Mouse (Mus musculus) kidney, postnatal 0 days (tissue): ENCODE measurements around the gene 6030408B16Rik. TPM values are rescaled to one million over a fixed set of nuclear protein-coding genes. Genes with fewer than 3 reads are reported as not detected.
A peak's percentile ranks its signal among the peaks of the same experiment; 100 is the strongest.

Experiments
- ATAC-seq: fragments of 200-750 bp; cut with Nextera tagmentation; replicated peaks from 2 replicates; pipeline ENCODE4 v1.8.0; 2017; ENCODE audit warnings: low read depth, moderate number of reproducible peaks, moderate TSS enrichment, moderate library complexity; ENCODE audit not compliant: low FRiP score
- DNase-seq: peaks from one replicate; pipeline ENCODE4 v3.0.0-alpha.2; 2016; ENCODE audit warnings: low spot score
- H3K27ac ChIP-seq: fragments of 300-500 bp; sonication (generic); 2 replicates; pipeline ENCODE4 v1.5.1; 2014; ENCODE audit warnings: mild to moderate bottlenecking
- H3K27me3 ChIP-seq: fragments of 300-500 bp; sonication (generic); 2 replicates; pipeline ENCODE4 v1.6.1; 2014; ENCODE audit warnings: low read length, mixed read lengths; ENCODE audit not compliant: insufficient read depth
- H3K36me3 ChIP-seq: fragments of 300-500 bp; sonication (generic); 2 replicates; pipeline ENCODE4 v1.6.1; 2014; ENCODE audit warnings: low read length, mixed read lengths; ENCODE audit not compliant: insufficient read depth
- H3K4me1 ChIP-seq: fragments of 300-500 bp; sonication (generic); replicated peaks from 2 replicates; pipeline ENCODE4 v1.6.1; 2014; ENCODE audit warnings: antibody characterized with exemption, low read length, mixed read lengths; ENCODE audit not compliant: insufficient read depth
- H3K4me2 ChIP-seq: fragments of 300-500 bp; sonication (generic); 2 replicates; pipeline ENCODE4 v1.6.1; 2014; ENCODE audit warnings: mild to moderate bottlenecking, low read length, moderate library complexity, mixed read lengths
- H3K4me3 ChIP-seq: fragments of 300-500 bp; sonication (generic); replicated peaks from 2 replicates; pipeline ENCODE4 v1.5.1; 2014; ENCODE audit warnings: low read depth, low read length
- H3K9ac ChIP-seq: fragments of 300-500 bp; sonication (generic); 2 replicates; pipeline ENCODE4 v1.6.1; 2014; ENCODE audit warnings: low read depth, low read length
- H3K9me3 ChIP-seq: fragments of 300-500 bp; sonication (generic); replicated peaks from 2 replicates; pipeline ENCODE4 v1.6.1; 2016; ENCODE audit warnings: low read length, inconsistent platforms, mixed read lengths
- CTCF ChIP-seq: IDR thresholded peaks from 2 replicates; pipeline ENCODE4 v1.5.1; 2016; ENCODE audit warnings: antibody characterized with exemption, low read depth, mild to moderate bottlenecking, moderate library complexity
- WGBS: fragments of 180-500 bp; shearing (Covaris S2); extraction: QIAGEN DNeasy Blood & Tissue Kit; methylation state at CpG from one replicate; pipeline ENCODE4 v1.1.7; 2014; 5-methylcytosine and 5-hydroxymethylcytosine counted together
- polyA plus RNA-seq: library from polyadenylated mRNA; unstranded; fragments of >200 nt; fragmentation: Nextera tagmentation; extraction: Ambion mirVana; gene quantifications from 2 replicates; pipeline ENCODE4 v1.2.1, GENCODE M21; 2015

Gene 6030408B16Rik
- polyA plus RNA-seq, 1 experiment from 2014 or later = 24.5 TPM

DNA sequence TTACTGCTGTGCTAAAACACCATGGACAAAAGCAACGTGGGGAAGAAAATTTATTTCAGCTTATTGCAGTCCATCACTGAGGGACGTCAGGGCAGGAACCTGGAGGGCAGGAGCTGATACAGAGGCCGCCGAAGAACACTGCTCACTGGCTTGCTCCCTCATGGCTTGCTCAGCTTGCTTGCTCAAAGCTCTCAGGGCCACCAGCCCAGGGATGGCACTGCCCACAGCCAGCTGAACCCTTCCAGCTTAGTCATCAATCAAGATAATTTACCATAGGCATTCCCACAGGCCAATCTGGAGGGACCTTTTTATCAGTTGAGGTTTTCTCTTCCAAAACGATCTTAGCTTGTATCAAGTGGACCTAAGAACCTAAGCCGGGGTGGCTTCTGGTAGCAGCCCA lies 19.0 kb downstream of the 6030408B16Rik start:
- no peaks in the 10 kb centered on the region for H3K4me1 ChIP-seq
- DNase-seq = no peak
- H3K4me2 ChIP-seq = no peak overlapping the region
- no peaks in the 10 kb centered on the region for H3K9me3 ChIP-seq
- no peak for ATAC-seq
- no peaks in the 10 kb centered on the region for H3K36me3 ChIP-seq
- no peaks in the 10 kb centered on the region for H3K27me3 ChIP-seq
- WGBS = 65% methylated on average over 6 of the region's 6 CpGs
- H3K4me3 ChIP-seq = no peak overlapping the region
- no peak overlapping the region for H3K27ac ChIP-seq
- TF ChIP-seq CTCF = no peak
- H3K9ac ChIP-seq = no peak overlapping the region

DNA sequence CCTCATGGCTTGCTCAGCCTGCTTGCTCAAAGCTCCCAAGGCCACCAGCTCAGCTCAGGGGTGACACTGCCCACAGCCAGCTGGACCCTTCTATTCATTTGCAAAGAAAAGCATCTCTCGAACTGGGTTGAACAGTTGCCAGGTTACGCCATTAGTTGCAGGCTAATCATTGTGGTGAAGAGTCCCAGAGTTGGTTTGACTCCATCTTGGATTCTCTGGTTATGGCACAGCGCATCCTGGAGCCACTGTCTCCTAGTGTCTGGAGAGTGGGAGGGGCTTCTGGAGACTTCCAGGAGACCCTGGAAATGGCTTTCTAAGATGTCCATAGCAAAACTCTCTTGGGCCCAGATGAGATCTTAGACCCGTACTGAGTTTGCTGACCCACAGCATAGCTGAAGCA lies 22.4 kb downstream of the 6030408B16Rik start:
- 86% methylated on average over 4 of the region's 4 CpGs for WGBS
- Histone ChIP-seq H3K27ac (no peak overlapping the region), H3K4me3 (no peak overlapping the region), H3K27me3 (no peaks in the 10 kb centered on the region), H3K4me1 (no peaks in the 10 kb centered on the region), H3K9me3 (no peaks in the 10 kb centered on the region), H3K4me2 (no peak overlapping the region), H3K36me3 (no peaks in the 10 kb centered on the region), H3K9ac (no peak overlapping the region)
- no peak for TF ChIP-seq CTCF
- no peak for ATAC-seq
- DNase-seq = no peak

DNA sequence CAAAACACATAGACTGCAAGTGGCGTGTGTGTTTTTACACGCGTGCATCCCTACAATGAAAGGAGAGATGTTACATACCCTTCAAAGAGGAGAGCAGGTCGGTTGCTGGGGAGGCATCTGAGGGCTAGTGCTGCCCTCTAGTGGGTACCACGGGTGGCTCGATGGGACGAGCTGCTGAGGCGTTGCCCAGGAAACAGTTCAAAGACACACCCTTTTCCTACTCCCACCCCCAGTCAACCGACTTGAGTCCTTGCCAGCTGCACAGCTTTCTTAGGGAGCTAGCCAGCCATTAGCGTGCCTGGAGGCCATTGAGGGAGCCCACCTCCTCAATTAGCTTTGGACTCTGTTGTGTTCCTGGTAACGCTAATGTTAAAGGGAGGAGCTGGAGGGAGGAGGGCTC lies 22.8 kb downstream of the 6030408B16Rik start:
- Histone ChIP-seq H3K4me2 (peak overlapping the region; percentile 57), H3K36me3 (no peaks in the 10 kb centered on the region), H3K9me3 (no peaks in the 10 kb centered on the region), H3K27me3 (no peaks in the 10 kb centered on the region), H3K27ac (no peak overlapping the region), H3K4me1 (0 out of 2 replicates have a peak, but pooled peaks cover 1% of the 10 kb centered on the region), H3K4me3 (no peak overlapping the region; the same call in 1 of the 2 replicates), H3K9ac (no peak overlapping the region)
- TF ChIP-seq CTCF = peak; percentile 96
- peak; percentile 96 for DNase-seq
- peak; percentile 60 for ATAC-seq
- under 1% methylated on average over 11 of the region's 11 CpGs for WGBS

DNA sequence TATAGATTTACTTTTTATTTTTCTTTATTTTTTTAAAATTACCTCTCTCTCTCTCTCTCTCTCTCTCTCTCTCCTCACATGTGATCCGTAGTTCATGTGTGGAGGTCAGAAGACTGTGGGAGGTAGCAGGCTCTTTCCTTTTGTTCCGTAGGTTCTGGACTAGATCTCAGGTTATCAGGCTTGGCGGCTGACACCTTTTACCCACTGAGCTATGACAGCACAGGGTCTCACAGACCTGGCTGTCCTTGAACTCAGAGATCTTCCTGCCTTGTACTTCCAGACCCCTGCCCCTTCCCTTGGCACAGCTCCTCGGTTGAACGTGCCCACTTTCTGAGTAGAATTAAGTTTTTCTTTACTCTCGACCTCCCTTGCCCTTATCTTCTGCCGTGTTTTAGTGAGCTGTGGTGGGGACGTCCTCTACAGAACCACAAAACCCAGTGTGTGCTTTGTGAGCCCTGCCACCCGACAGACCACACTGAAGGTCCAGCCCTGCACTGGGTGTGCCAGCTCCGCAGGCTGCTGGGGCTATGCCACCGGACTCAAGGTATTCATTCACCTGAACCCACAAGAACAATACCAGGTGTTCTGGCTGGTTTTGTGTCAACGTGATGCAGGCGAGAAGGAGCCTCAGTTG lies 23.4 kb downstream of the 6030408B16Rik start:
- no peak for ATAC-seq
- no peaks in the 10 kb centered on the region for H3K9me3 ChIP-seq
- no peak for DNase-seq
- H3K9ac ChIP-seq = no peak overlapping the region
- 0 out of 2 replicates have a peak, but pooled peaks cover 6% of the 10 kb centered on the region for H3K4me1 ChIP-seq
- H3K4me3 ChIP-seq = no peak overlapping the region; the same call in 1 of the 2 replicates
- H3K4me2 ChIP-seq = peak overlapping the region; percentile 57
- H3K27ac ChIP-seq = no peak overlapping the region
- TF ChIP-seq CTCF = no peak
- no peaks in the 10 kb centered on the region for H3K27me3 ChIP-seq
- WGBS = 48% methylated on average over 13 of the region's 13 CpGs
- H3K36me3 ChIP-seq = no peaks in the 10 kb centered on the region

DNA sequence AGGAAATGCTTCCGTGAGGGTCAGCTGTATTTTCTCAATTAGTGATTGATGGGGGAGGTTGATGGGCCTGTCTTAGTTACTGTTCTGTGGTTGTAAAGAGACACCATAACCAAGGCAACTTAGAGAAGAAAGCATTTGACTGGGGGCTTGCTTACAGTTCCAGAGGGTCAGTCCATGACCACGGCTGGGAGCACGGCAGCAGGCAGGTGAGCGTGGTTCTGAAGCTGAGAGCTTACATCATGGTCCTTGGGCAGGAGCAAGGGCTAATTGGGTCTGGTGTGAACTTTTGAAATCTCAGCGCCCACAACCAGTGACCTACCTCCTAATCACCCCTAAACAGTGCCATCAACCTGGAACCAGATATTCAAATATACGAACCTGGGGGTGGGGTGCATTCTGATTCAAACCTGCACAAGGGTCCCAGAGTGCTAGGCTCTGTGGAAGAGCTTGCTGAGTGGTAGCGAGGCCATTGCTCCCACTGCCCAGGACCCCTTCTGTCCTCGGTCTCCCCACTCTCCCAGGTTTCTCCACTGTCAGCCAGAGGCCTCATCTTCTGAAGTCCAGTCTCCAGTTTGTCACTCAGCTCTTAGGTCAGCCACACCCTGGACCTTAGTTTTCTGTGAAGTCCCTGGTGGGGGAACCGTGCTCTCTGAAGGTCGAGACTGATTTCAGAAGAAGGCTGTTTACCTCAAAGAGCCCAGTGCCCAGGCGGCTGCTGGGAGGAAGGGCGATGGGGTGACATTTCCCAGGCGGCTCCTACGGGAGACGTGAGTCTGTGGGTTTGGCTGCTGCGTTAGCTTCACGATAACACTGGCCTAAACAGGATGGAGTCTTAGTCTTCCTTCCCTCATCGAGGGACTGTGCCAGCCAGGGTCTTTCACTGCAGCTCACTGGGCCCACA lies 24.2 kb downstream of the 6030408B16Rik start:
- Histone ChIP-seq H3K9ac (no peak overlapping the region), H3K9me3 (no peaks in the 10 kb centered on the region), H3K4me2 (peak overlapping the region; percentile 57; the same call in 1 of the 2 replicates), H3K36me3 (no peaks in the 10 kb centered on the region), H3K4me1 (0 out of 2 replicates have a peak, but pooled peaks cover 6% of the 10 kb centered on the region), H3K4me3 (no peak overlapping the region), H3K27me3 (no peaks in the 10 kb centered on the region), H3K27ac (no peak overlapping the region)
- DNase-seq (no peak), ATAC-seq (no peak)
- WGBS = 58% methylated on average over 18 of the region's 18 CpGs
- TF ChIP-seq CTCF = no peak

DNA sequence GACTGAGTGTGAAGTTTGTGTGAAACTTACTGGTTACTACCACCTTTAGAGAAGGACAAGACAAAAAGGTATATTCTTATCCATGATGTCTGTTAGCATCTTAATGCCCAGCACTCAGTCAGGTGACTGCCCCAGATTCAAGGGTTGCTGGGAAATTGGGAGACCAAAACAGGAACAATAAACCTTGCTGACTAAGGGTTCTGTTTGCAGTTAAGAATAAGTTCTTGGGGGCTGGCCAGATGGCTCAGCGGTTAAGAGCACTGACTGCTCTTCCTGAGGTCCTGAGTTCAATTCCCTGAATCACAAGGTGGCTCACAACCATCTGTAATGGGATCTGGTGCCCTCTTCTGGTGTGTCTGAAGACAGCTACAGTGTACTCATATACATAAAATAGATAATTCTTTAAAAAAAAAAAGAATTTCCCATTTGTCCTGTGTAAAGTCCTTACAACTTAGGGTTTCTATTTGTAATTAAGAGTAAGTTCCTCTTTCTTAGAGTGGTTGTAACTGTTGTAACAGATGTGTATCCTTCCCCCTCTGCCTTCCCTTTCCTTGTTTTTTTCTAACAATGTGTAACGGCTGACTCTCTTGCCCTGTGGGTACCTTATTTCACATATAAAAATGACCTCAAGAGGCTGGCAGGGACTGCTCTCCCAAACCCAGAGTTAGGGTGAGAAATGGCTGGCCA lies 24.9 kb downstream of the 6030408B16Rik start:
- Histone ChIP-seq H3K4me3 (no peak overlapping the region), H3K27ac (no peak overlapping the region), H3K4me2 (no peak overlapping the region), H3K4me1 (0 out of 2 replicates have a peak, but pooled peaks cover 6% of the 10 kb centered on the region), H3K36me3 (no peaks in the 10 kb centered on the region), H3K27me3 (no peaks in the 10 kb centered on the region), H3K9me3 (no peaks in the 10 kb centered on the region), H3K9ac (no peak overlapping the region)
- 73% methylated on average over 2 of the region's 2 CpGs for WGBS
- DNase-seq (no peak), ATAC-seq (no peak)
- TF ChIP-seq CTCF = no peak
